Mouse (Mus musculus) cerebellum, adult 2 months (tissue): ENCODE measurements around the gene Tbc1d16.

ENCODE experiments used
- CTCF ChIP-seq: fragments of 200-500 bp; IDR thresholded peaks from 2 replicates; pipeline ENCODE4 v1.5.1; 2011; ENCODE audit warnings: low read depth, mild to moderate bottlenecking, control low read depth, low read length, moderate library complexity, borderline replicate concordance; ENCODE audit not compliant: insufficient read depth
- POLR2A ChIP-seq: fragments of 200-500 bp; IDR thresholded peaks from 2 replicates; pipeline ENCODE4 v1.6.1; 2011; ENCODE audit warnings: low read length, control low read depth, borderline replicate concordance; ENCODE audit not compliant: insufficient read depth

DNA sequence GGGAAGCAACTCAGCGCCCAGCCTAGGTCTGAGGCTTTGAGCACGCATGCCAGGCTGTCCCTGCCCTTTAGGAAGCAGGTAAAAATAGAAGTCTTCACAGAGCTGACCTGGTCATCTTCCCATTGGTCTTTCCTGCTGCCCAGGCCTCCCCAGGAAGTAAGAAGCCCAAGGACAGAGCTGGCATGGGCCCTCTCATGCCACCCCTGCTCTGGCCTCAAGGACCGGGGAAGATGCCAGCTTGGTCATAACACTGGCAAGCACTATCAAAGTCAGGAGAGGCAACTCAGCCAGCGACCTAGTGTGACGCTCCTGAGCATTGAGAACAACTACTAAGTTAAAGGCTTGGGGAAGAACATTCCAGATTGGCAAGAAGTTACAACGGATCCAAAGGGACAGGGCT is 103.8 kb downstream of the Tbc1d16 start:
- TF ChIP-seq CTCF (no peak), POLR2A (no peak)
